Mouse (Mus musculus): ENCODE results near the gene Foxm1. TPM values are rescaled to one million over a fixed set of nuclear protein-coding genes. Genes with fewer than 3 reads are reported as not detected.
A peak's percentile ranks its signal among the peaks of the same experiment; 100 is the strongest.

Gene Foxm1
- polyA plus RNA-seq, 1 experiment from 2014 or later = 54.7 TPM

DNA sequence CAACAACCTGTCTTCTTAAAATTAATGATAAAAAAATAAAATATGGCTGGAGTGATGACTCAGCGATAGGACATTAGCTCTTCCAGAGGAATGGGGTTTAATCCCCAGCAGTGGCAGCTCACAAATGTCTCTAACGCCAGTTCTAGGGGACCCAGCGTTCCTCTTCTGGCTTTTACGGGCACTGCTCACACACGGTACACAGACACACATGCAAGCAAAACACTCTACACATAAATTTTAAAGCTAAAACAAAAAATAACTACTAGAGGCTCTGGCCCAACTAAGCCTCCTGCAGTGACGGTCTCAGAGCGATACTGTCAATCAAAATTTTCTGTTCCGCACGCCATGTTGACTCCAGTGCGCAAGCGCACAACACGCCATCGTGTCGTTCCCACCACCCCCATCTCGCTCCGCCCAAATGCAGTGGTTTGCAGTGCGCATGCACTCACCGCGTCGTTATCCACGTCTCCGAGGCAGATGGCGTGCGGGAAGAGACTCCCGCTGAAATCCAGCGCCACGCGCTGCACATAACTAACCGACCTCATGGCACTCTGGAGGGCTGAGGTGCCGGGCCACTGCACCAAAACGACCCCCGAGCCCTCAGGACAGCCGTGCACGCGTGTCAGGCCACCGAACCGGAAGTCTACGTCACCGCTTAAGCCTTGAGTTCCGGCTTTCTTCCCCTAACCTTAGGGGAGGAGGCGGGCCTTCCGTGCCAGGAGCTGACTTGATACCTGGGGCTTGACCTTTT is 61.7 kb downstream of the Foxm1 start, which contains the start of gene Itfg2:
TSS of gene Itfg2 (minus strand) at position 663 of the 751 bp plus-strand sequence.
- peak; percentile 96 for DNase-seq (ENCODE audit: low spot score)
- Histone ChIP-seq H3K4me2 (ENCODE audit: low read depth) (peak within 1 kb of the TSS; percentile 61), H3K9ac (ENCODE audit: low read length) (peak within 1 kb of the TSS; percentile 85), H3K36me3 (ENCODE audit: control insufficient read depth, insufficient read depth, low read length) (peaks cover 2% of the 10 kb centered on the region; the same call in 1 of the 2 replicates), H3K27me3 (ENCODE audit: control insufficient read depth, insufficient read depth, low read length) (no peaks in the 10 kb centered on the region), H3K27ac (ENCODE audit: low read depth, low read length) (peak within 1 kb of the TSS; percentile 93), H3K9me3 (ENCODE audit: control insufficient read depth, low read length) (no peaks in the 10 kb centered on the region), H3K4me1 (ENCODE audit: control insufficient read depth, insufficient read depth, low read length) (no peaks in the 10 kb centered on the region; the same call in 1 of the 2 replicates), H3K4me3 (ENCODE audit: low read depth, low read length) (peak within 1 kb of the TSS; percentile 67)
- under 1% methylated on average over 42 of the region's 42 CpGs for WGBS
- peak; percentile 92 for ATAC-seq (ENCODE audit: insufficient read depth, low FRiP score, low TSS enrichment)

- Histone ChIP-seq H3K9ac (ENCODE audit: low read length) (peak overlapping the region; percentile 85), H3K27ac (ENCODE audit: low read depth, low read length) (peak overlapping the region; percentile 93; the same call in 1 of the 2 replicates), H3K4me3 (ENCODE audit: low read depth, low read length) (peak overlapping the region; percentile 67), H3K4me1 (ENCODE audit: control insufficient read depth, insufficient read depth, low read length) (no peaks in the 10 kb centered on the region; the same call in 1 of the 2 replicates), H3K27me3 (ENCODE audit: control insufficient read depth, insufficient read depth, low read length) (no peaks in the 10 kb centered on the region), H3K9me3 (ENCODE audit: control insufficient read depth, low read length) (no peaks in the 10 kb centered on the region), H3K36me3 (ENCODE audit: control insufficient read depth, insufficient read depth, low read length) (peaks cover 5% of the 10 kb centered on the region; the same call in 1 of the 2 replicates), H3K4me2 (ENCODE audit: low read depth) (peak overlapping the region; percentile 61)
- 21% methylated on average over 9 of the region's 9 CpGs for WGBS
- DNase-seq (ENCODE audit: low spot score) (no peak), ATAC-seq (ENCODE audit: insufficient read depth, low FRiP score, low TSS enrichment) (peak; percentile 8; the same call in 1 of the 2 replicates)
Measured at GRCm38 (mm10) chr6:128425046-128425445, 62.3 kb downstream of the Foxm1 start.

Other genes with a start within 250 kb of the Foxm1 start
- 64.5 and 66.0 TPM in 2 replicates for gene Tspan9, start 219.4 kb upstream of the Foxm1 start, polyA plus RNA-seq (2014; fragmentation: Nextera tagmentation; extraction: Ambion mirVana)
- gene Tead4, start 62.1 kb upstream of the Foxm1 start, polyA plus RNA-seq (2014; fragmentation: Nextera tagmentation; extraction: Ambion mirVana) = 1.9 TPM in 2 replicates
- gene Tulp3, start 7.1 kb upstream of the Foxm1 start, polyA plus RNA-seq (2014; fragmentation: Nextera tagmentation; extraction: Ambion mirVana) = 17.4 and 18.6 TPM in 2 replicates
- gene Rhno1, start 56 bp upstream of the Foxm1 start, polyA plus RNA-seq (2014; fragmentation: Nextera tagmentation; extraction: Ambion mirVana) = 166 and 175 TPM in 2 replicates
- gene Tex52, start 12.5 kb downstream of the Foxm1 start, polyA plus RNA-seq (2014; fragmentation: Nextera tagmentation; extraction: Ambion mirVana) = 0.34 and 0.66 TPM in 2 replicates
- not detected in 2 replicates for gene Gm44596, start 12.5 kb downstream of the Foxm1 start, polyA plus RNA-seq (2014; fragmentation: Nextera tagmentation; extraction: Ambion mirVana)
- gene Nrip2, start 36.3 kb downstream of the Foxm1 start, polyA plus RNA-seq (2014; fragmentation: Nextera tagmentation; extraction: Ambion mirVana) = 1.9 and 2.2 TPM in 2 replicates
- 28.8 and 31.2 TPM in 2 replicates for gene Itfg2, start 62.0 kb downstream of the Foxm1 start, polyA plus RNA-seq (2014; fragmentation: Nextera tagmentation; extraction: Ambion mirVana)
- 506 and 551 TPM in 2 replicates for gene Fkbp4, start 75.7 kb downstream of the Foxm1 start, polyA plus RNA-seq (2014; fragmentation: Nextera tagmentation; extraction: Ambion mirVana)
- not detected in 2 replicates for gene Pzp, start 163.8 kb downstream of the Foxm1 start, polyA plus RNA-seq (2014; fragmentation: Nextera tagmentation; extraction: Ambion mirVana)
- gene A2ml1, start 218.6 kb downstream of the Foxm1 start, polyA plus RNA-seq (2014; fragmentation: Nextera tagmentation; extraction: Ambion mirVana) = not detected in 2 replicates

All from neural tube, embryonic 11.5 days (tissue).